Mouse (Mus musculus) heart, adult 11 months (tissue): Measurements from ENCODE around the gene Ophn1.

Experiments used
- DNase-seq: peaks from one replicate; pipeline ENCODE4 v3.0.0; 2022

Gene Ophn1

GRCm38 (mm10) chrX:98890406-98891116 is at the start of gene Ophn1:
Gene Ophn1 (minus strand): TSS chrX:98891025.
- DNase-seq = peak; percentile 98

DNA sequence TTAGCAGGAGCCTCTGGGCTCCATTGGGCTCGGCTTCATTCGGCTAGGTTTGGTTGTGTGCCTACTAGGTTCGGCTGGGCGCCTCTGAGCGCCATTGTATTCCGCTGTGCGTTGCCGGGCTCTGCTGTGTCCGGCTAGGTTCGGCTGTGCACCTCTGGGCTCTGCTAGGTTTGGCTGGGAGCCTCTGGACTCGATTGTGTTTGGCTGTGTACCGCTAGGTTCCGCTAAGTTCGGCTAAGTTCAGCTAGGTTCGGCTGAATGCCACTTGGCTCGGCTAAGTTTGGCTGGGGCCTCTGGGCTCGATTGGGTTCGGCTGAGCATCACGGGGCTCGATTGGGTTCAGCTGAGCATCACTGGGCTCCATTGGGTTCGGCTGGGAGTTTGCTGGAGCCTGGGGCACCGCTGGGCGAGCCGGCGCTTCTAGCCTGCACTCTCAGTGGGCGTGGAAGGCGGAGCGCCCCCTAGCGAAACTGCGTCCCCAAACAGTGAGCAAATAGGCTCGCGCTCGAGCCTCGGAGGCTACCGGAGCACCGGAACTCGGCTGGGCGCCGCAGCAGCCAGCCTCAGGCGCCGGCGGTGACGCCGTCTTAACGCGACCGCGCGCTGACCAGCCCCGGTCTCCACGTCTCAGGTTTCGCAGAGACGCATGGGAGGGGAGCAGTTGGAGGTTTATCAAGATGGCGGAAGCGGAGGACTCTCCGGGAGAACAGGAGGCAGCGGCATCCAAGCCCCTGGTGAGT is 46.9 kb upstream of the Ophn1 start:
- DNase-seq = peak; percentile 99

DNA sequence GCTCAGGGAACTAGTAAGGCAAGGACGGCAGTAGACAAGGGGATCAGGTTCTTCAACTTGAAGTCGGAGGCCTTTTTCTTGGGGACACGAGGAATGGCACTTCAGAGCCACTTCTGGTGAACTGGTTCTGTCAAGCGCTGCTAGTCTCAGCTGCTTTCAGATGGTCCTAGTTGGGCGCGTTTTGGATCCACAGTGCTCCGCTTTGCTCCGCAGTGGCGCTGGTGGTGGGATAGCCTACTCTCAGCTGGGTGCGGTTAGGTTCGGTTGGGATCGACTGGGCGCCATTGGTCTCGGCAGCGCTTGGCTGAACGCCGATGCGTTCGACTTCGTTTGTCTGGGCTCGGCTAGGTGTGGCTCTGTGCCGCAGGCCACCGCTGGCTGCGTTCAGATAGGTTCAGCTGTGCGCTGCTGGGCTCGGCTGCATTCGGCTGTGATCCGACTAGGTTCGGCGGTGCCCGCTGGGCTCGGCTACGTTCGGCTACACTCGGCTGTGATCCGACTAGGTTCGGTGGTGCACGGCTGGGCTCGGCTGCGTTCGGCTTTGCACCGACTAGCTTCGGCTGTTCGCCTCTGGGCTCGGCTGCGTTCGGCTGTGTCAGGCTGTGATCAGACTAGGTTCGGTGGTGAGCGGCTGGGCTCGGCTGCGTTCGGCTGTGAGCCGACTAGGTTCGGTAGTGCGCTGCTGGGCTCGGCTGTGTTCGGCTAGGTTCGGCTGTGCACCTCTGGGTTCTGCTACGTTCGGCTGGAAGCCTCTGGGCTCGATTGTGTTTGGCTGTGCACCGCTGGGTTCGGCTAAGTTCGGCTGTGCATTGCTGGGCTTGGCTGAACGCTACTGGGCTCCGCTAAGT is 46.1 kb upstream of the Ophn1 start:
- DNase-seq = peak; percentile 99

GRCm38 (mm10) chrX:98936101-98936500 is 45.3 kb upstream of the Ophn1 start, which contains the start of gene Yipf6:
Gene Yipf6 (plus strand): TSS chrX:98936316.
- no peak for DNase-seq

DNA sequence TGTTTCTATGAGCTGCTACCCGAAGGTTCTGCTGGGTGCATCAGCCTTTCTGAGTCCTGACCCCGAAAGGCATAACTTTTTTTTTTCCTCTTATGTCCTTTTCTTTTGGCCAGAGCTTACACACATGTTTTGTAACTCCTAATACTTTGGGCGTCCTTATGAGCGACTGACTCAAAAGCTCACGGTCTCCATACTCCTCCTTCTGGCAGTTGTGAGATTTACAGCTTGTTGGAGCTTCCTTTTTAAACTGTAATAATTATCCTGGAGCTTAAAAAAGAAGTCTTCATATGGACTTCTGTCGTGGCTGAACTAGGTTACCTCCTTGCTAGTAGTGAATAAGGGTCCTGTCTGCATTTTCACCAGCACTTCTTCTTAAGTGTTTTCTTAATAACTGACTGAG is 28.6 kb upstream of the Ophn1 start:
- DNase-seq = peak; percentile 1

DNA sequence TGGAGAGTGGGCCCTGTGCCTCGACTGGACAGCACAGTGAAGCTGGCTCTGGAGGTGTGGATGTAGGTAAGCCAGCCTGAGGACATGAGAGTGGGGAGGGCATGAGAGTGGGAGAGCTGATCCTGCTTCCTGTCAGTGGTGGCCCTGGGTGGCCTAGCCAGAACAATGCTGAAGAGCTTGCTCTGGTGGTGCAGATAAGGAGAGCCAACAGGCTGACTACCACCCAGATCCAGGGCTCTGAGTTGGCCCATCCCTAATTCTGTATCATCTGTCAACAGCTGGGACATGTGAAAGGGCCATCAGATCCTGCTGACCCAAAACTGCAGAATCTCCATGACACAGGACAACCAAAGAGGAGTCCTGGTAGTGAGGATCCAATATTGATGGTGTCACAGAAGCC is 18.1 kb upstream of the Ophn1 start:
- no peak for DNase-seq

DNA sequence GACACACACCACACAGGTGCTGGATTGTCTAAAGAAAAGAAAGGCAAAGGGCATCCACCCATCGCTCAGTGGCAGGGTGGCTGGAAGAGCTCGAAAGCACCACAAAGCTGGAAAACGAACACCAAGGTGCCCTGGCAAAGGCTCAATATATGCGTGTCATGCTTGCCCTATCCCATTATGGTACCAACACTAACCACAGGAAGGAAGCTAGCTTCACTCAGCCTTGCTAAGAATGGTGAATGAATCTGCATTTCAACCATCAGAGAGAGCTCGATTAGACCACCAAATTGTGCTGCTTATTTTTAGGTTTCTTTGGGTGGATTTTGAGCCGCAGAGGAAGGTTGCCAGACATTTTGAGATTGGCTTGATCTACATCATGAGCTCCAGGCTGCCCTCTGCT is 13.4 kb upstream of the Ophn1 start:
- peak; percentile 27 for DNase-seq

GRCm38 (mm10) chrX:98898307-98898706 is 7.5 kb upstream of the Ophn1 start:
- DNase-seq = peak; percentile 90

GRCm38 (mm10) chrX:98890072-98890405 is 786 bp downstream of the Ophn1 start:
- no peak for DNase-seq

DNA sequence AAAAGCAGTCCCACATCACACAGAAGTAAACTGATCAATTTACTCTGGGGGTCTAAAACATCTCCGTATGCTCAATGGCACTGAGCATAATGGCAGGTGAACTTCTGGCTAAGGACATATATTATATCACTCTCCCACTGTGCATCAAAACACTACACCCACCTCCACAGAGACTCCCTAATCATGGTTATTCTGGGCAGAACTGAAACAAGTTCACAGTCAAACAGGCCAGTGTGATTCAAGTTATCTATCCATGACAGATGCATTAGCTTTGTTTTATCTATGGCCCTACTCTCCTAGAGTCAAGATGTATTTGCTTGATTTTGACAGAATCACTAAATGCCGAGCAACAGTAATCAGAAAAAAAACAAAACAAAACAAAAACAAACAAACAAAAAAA is 8.8 kb downstream of the Ophn1 start:
- no peak for DNase-seq

DNA sequence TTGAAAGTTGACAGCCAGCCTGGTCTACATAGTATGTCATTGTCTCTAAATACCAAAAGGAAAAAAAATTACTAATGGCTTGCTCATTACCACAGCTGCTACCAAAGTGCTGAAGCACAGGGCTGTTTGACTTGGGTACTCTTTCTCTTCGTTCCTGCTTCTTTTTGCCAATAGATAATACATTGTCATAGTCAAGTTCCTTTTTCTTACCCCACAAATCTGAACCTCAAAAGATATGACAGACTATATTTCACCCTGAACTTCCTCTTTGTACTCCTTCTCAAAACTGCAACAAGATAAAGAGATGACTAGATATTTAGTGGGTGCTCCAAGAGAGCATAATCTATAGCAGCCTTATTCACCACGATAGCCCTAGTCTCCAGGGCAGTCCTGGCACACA is 9.7 kb downstream of the Ophn1 start:
- peak; percentile 24 for DNase-seq

DNA sequence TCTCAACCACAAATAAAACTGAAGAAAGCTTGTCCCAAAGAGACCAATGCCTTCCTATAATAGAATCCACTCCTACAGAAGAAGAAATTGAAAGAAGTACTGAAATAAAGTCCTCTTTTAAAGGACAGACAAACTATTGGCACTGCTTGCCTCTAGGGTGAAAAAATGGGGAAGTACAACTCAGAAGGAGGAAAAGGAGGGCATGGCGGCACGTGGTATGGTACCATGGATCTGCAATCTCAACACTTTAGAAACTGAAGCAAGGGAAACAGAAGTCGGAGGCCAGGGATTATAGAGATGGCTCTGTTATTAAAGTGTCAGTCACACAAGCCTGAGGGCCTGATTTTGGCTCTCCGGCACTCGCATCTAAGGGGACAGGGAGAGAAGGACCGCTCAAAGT is 10.5 kb downstream of the Ophn1 start:
- DNase-seq = peak; percentile 94

DNA sequence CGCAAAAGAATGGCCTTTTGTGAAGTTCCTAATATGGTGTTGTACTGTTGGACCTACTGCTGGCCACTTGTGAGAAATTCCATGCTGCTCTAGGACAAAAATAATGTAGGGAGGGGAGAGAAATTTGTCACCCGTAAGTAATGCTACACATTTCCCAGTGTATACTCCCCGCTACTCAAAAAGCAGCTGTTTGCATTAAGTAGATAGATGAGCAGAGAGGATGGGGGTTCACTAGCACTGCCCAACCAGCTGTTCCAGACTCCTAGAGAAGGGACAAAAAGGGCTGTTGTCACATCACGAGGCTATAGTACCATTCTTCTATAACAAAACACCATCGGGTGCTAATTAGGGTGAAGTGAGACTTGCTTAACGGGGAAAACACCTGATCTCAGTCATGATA is 15.7 kb downstream of the Ophn1 start:
- no peak for DNase-seq

DNA sequence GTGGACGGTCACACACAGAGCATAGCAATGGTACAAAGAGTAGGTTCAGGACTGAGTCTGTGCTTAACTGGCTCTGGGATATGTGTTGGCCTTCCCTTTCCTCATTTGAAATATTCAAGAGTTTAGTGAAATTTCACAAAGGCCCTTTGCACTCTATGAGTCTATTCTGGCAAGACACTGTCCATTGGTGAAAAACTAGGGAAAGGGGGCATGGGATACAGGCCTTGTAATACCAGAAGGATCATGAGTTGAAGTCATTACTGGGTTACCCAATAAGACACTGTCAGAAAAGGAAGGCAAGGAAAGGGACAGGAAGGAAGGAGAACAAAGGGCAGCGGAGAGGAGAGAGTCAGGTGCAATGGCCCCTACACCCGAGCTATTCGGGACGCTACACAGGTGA is 16.7 kb downstream of the Ophn1 start:
- DNase-seq = peak; percentile 54

DNA sequence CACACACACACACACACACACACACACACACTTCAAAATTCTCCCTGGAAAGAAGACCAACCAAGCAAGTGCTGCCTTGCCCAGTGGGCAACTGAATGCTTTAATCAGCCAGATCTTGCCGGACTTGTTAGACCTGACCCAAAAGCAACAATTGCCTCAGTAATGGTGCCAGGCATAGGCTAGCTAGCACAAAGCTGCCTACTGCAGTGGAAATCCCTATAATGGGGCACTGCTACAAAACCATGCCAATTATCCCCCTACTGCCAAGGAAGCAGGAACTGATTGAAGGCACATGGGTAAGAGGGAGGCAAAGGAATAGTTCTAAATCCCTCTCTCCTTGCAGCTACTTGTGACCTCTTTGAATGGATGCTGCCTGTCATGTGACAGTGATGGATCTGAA is 18.8 kb downstream of the Ophn1 start:
- peak; percentile 33 for DNase-seq

DNA sequence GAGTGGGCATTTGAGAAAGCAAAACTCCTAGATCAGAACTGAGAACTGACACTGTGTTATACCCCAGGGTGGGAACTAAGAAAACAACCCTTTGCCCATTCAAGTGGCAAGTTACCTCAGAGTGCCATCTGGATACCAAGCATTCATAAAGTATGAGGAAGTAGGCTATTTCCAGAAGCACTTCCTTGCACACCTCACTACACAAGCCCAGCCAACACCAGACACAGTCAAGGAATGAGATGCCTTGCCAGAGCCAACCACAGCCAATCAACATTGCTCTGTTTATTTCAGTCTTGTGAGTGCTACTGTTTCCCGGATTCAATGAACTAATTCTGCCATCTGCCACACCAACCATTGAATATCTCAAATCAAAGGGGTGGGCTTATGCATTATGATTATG is 20.3 kb downstream of the Ophn1 start:
- peak; percentile 89 for DNase-seq

GRCm38 (mm10) chrX:98869735-98870134 is 21.1 kb downstream of the Ophn1 start:
- peak; percentile 85 for DNase-seq

GRCm38 (mm10) chrX:98869165-98869564 is 21.7 kb downstream of the Ophn1 start:
- DNase-seq = peak; percentile 77

- peak; percentile 94 for DNase-seq
Observed at GRCm38 (mm10) chrX:98860167-98860566, 30.7 kb downstream of the Ophn1 start.

DNA sequence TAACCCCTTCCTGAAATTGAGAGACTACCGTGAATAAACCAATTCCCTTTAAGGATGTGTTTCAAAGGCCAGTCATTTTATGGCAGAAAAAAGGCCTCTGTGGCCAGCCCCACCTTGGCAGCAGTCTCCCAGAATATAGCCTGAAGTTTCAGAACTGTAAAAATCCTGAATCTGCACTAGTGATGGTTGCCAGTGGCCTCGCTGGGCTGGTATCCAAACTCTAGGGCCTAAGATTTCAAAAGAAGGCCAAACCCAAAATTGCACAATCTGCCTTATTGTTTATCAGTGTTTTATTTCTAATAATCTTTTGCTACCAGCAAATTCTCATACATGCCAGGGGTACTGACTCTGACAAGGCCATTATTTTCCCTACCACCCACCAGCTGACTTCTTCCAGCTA is 34.8 kb downstream of the Ophn1 start:
- DNase-seq = peak; percentile 94

- DNase-seq = no peak
Observed at GRCm38 (mm10) chrX:98850869-98851268, 40.0 kb downstream of the Ophn1 start.

- no peak for DNase-seq
Observed at GRCm38 (mm10) chrX:98841606-98842005, 49.2 kb downstream of the Ophn1 start.

- DNase-seq = no peak
Observed at GRCm38 (mm10) chrX:98835989-98836388, 54.8 kb downstream of the Ophn1 start.

DNA sequence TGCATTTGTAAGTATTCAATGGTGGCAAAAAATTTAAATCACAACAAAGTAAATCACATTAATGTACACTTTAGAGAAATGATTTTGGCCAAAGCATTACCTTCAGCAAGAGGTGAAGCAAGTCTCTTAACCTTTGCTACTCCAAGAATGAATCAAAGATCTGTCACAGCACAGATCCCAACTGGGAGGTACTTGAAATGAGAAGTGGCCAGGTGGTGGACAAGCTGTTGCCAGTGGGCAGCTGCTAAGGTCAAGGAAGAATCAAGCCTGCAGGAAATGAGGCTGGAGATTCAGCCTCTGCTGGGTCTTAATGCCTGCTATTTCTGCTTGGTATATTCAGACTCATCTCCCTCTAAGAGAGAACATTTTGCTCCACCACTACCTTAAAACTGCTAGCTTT is 87.0 kb downstream of the Ophn1 start:
- DNase-seq = no peak
